Mouse (Mus musculus) spleen, adult 10 weeks (tissue): ENCODE measurements around the gene St6galnac1. TPM values are rescaled to one million over a fixed set of nuclear protein-coding genes. Genes with fewer than 3 reads are reported as not detected.

ENCODE experiments used
- polyA plus RNA-seq: library from polyadenylated mRNA; stranded (reverse); fragments of 350-450 nt; fragmentation: Illumina TruSeq; extraction: RNeasy Lipid Tissue Mini Kit (QIAGEN cat#74804); gene quantifications from one replicate; pipeline ENCODE4 v1.2.3, GENCODE M21; 2015; ENCODE audit warnings: low replicate concordance; ENCODE audit not compliant: insufficient read depth

St6galnac1 gene
- polyA plus RNA-seq: not detected

GRCm38 (mm10) chr11:116775407-116775806 is at the start of gene St6galnac1:
St6galnac1 (minus strand) TSS chr11:116775507.

Other genes starting within 250 kb of the St6galnac1 start
- 1.9 TPM for gene Sphk1, start 244.6 kb downstream of the St6galnac1 start, polyA plus RNA-seq
- 22.0 TPM for gene Ube2o, start 194.1 kb downstream of the St6galnac1 start, polyA plus RNA-seq
- not detected for gene Aanat, start 189.1 kb downstream of the St6galnac1 start, polyA plus RNA-seq
- 9.8 TPM for gene Rhbdf2, start 148.5 kb downstream of the St6galnac1 start, polyA plus RNA-seq
- not detected for gene Prcd, start 122.0 kb downstream of the St6galnac1 start, polyA plus RNA-seq
- 3.1 TPM for gene Cygb, start 121.2 kb downstream of the St6galnac1 start, polyA plus RNA-seq
- gene Mxra7, start 52.5 kb upstream of the St6galnac1 start, polyA plus RNA-seq: 11.8 TPM
- gene Mettl23, start 67.8 kb upstream of the St6galnac1 start, polyA plus RNA-seq: 116 TPM
- 39.3 TPM for gene Jmjd6, start 67.9 kb upstream of the St6galnac1 start, polyA plus RNA-seq
- gene Mfsd11, start 76.9 kb upstream of the St6galnac1 start, polyA plus RNA-seq: 22.4 TPM
- gene Srsf2, start 77.6 kb upstream of the St6galnac1 start, polyA plus RNA-seq: 528 TPM
- gene Mgat5b, start 143.4 kb upstream of the St6galnac1 start, polyA plus RNA-seq: not detected